9 mouse cellular contexts compared by ENCODE assay signal in the genomic region with DNA sequence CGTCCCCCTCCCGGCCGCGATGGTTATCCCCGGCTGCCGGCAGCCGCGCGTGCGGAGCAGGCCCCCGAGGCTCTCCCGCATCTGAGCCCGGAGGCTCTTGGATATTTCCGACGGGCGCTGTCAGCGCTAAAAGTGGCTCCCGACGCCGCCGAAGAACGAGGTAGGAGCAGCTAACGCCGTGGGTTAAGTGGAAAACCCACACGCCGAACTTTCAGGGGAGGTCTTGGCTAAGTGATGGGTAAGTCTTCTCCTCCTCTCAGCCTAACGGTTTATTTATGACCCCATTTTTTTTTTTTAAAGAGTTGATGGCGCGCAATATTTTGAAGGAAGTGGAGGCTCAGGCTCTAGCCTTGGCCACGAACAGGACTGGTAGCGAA. TPM values are rescaled to one million over a fixed set of nuclear protein-coding genes. Genes with fewer than 3 reads are reported as not detected.
DNase-seq lines count a peak whose midpoint lies in the region; ATAC-seq and TF ChIP-seq lines count a peak whose summit lies in the region.
"Had no signal": no experiment of that assay in that cellular context is flagged by ENCODE, and none has a peak within 500 bp of the region (broad histone marks: within the 10 kb centered on the region; RNA-seq: fewer than 3 reads in every experiment).

No protein-coding gene starts in this region.

- H3K27me3 ChIP-seq in kidney, embryonic 14.5 days (ENCODE audit: control insufficient read depth, insufficient read depth, low read length) = no peaks in the 10 kb centered on the region
- no peaks in the 10 kb centered on the region for H3K27me3 ChIP-seq in hindbrain, embryonic 13.5 days
- H3K27me3 ChIP-seq in midbrain, embryonic 13.5 days = no peaks in the 10 kb centered on the region

- H3K9me3 ChIP-seq in kidney, embryonic 14.5 days (ENCODE audit: control insufficient read depth, low read length) = no peaks in the 10 kb centered on the region
- H3K9me3 ChIP-seq in hindbrain, embryonic 13.5 days = no peaks in the 10 kb centered on the region
- H3K9me3 ChIP-seq in midbrain, embryonic 13.5 days = no peaks in the 10 kb centered on the region

- WGBS in kidney, embryonic 14.5 days = under 1% methylated on average over 31 of the region's 31 CpGs
- 0% methylated on average over 31 of the region's 31 CpGs for WGBS in bone marrow, adult 2 months
- WGBS in hindbrain, embryonic 13.5 days = under 1% methylated on average over 31 of the region's 31 CpGs
- under 1% methylated on average over 31 of the region's 31 CpGs for WGBS in midbrain, embryonic 13.5 days

- ATAC-seq in kidney, embryonic 14.5 days (ENCODE audit: low FRiP score, low TSS enrichment) = no peak
- ATAC-seq in hindbrain, embryonic 13.5 days (ENCODE audit: low FRiP score) = no peak; the same call in 1 of the 2 replicates
- no peak for ATAC-seq in midbrain, embryonic 13.5 days

- H3K9ac ChIP-seq in kidney, embryonic 14.5 days (ENCODE audit: low read depth, low read length) = peak overlapping the region; percentile 83
- peak overlapping the region; percentile 77 for H3K9ac ChIP-seq in hindbrain, embryonic 13.5 days
- H3K9ac ChIP-seq in midbrain, embryonic 13.5 days (replicated peaks) = peak overlapping the region; percentile 76

- no peak overlapping the region for H3K27ac ChIP-seq in kidney, embryonic 14.5 days (ENCODE audit: low read depth, low read length)
- H3K27ac ChIP-seq in bone marrow, adult 2 months (ENCODE audit: control insufficient read depth, insufficient read depth, low read depth, low read length, poor library complexity) = peak overlapping the region; percentile 72
- peak overlapping the region; percentile 64 for H3K27ac ChIP-seq in hindbrain, embryonic 13.5 days
- H3K27ac ChIP-seq in midbrain, embryonic 13.5 days = no peak overlapping the region

- H3K36me3 ChIP-seq in kidney, embryonic 14.5 days (ENCODE audit: control insufficient read depth, insufficient read depth, low read length) = peaks cover 31% of the 10 kb centered on the region
- peaks cover 31% of the 10 kb centered on the region for H3K36me3 ChIP-seq in hindbrain, embryonic 13.5 days
- H3K36me3 ChIP-seq in midbrain, embryonic 13.5 days = peaks cover 23% of the 10 kb centered on the region

- H3K4me1 ChIP-seq in kidney, embryonic 14.5 days (ENCODE audit: control insufficient read depth, insufficient read depth, low read length) = peaks cover 23% of the 10 kb centered on the region
- H3K4me1 ChIP-seq in bone marrow, adult 2 months (ENCODE audit: control insufficient read depth, insufficient read depth, low read length) = peaks cover 1% of the 10 kb centered on the region; the same call in 1 of the 2 replicates
- peaks cover 46% of the 10 kb centered on the region for H3K4me1 ChIP-seq in hindbrain, embryonic 13.5 days (replicated peaks)
- H3K4me1 ChIP-seq in midbrain, embryonic 13.5 days (replicated peaks) = peaks cover 36% of the 10 kb centered on the region

- H3K4me2 ChIP-seq in kidney, embryonic 14.5 days (replicated peaks; ENCODE audit: low read depth, low read length) = peak overlapping the region; percentile 95
- peak overlapping the region; percentile 99 for H3K4me2 ChIP-seq in hindbrain, embryonic 13.5 days
- peak overlapping the region; percentile 95 for H3K4me2 ChIP-seq in midbrain, embryonic 13.5 days (replicated peaks)

- TF ChIP-seq POLR2A in bone marrow, adult 2 months (IDR thresholded peaks at IDR 0.05; ENCODE audit: borderline replicate concordance, control insufficient read depth, low read depth, low read length) = no peak

- DNase-seq in kidney, adult 9 months = no peak
- DNase-seq in layer of hippocampus, adult 9-10 months (ENCODE audit: low spot score) = no peak
- no peak for DNase-seq in spleen, postnatal 14 days (ENCODE audit: low spot score in 2 of 2)
- no peak for DNase-seq in frontal cortex, postnatal 14 days (ENCODE audit: low spot score in 2 of 2)

- H3K4me3 ChIP-seq in kidney, embryonic 14.5 days (ENCODE audit: low read length) = peak overlapping the region; percentile 92
- H3K4me3 ChIP-seq in bone marrow, adult 2 months (replicated peaks; ENCODE audit: control insufficient read depth, low read depth, low read length) = peak overlapping the region; percentile 91
- peak overlapping the region; percentile 59 for H3K4me3 ChIP-seq in hindbrain, embryonic 13.5 days
- peak overlapping the region; percentile 73 for H3K4me3 ChIP-seq in midbrain, embryonic 13.5 days (replicated peaks)

- no peak for TF ChIP-seq CTCF in bone marrow, adult 2 months (IDR thresholded peaks at IDR 0.05; ENCODE audit: control insufficient read depth, insufficient read depth, low read length)

RNA-seq across cellular contexts. Expression of a gene that starts 0.4 kb away (rescaled TPM):
- polyA plus RNA-seq in kidney, embryonic 14.5 days (2014; fragmentation: Nextera tagmentation; extraction: Ambion mirVana) = 43.3 and 44.0 TPM in 2 replicates
- 14.3 and 14.5 TPM in 2 replicates for polyA plus RNA-seq in bone marrow, adult 2 months (2011; ENCODE audit: insufficient read depth, insufficient read length, low replicate concordance, missing spikeins)
- 28.7 and 33.5 TPM in 2 replicates for polyA plus RNA-seq in hindbrain, embryonic 13.5 days (2015; fragmentation: Nextera tagmentation; extraction: Ambion mirVana)
- 33.8 and 36.2 TPM in 2 replicates for polyA plus RNA-seq in midbrain, embryonic 13.5 days (2015; fragmentation: Nextera tagmentation; extraction: Ambion mirVana)

RNA-seq across cellular contexts. Expression of a gene that starts 0.4 kb away (rescaled TPM):
- 75.2 and 82.3 TPM in 2 replicates for polyA plus RNA-seq in kidney, embryonic 14.5 days (2014; fragmentation: Nextera tagmentation; extraction: Ambion mirVana)
- 24.4 and 25.9 TPM in 2 replicates for polyA plus RNA-seq in bone marrow, adult 2 months (2011; ENCODE audit: insufficient read depth, insufficient read length, low replicate concordance, missing spikeins)
- 77.4 and 79.2 TPM in 2 replicates for polyA plus RNA-seq in hindbrain, embryonic 13.5 days (2015; fragmentation: Nextera tagmentation; extraction: Ambion mirVana)
- polyA plus RNA-seq in midbrain, embryonic 13.5 days (2015; fragmentation: Nextera tagmentation; extraction: Ambion mirVana) = 66.3 and 68.8 TPM in 2 replicates

RNA-seq across cellular contexts. Expression of a gene that starts 12.4 kb away (rescaled TPM):
- polyA plus RNA-seq in kidney, embryonic 14.5 days (2014; fragmentation: Nextera tagmentation; extraction: Ambion mirVana) = 2.9 and 3.6 TPM in 2 replicates
- 1.6 TPM in 1 of 2 replicates, not detected in the other for polyA plus RNA-seq in bone marrow, adult 2 months (2011; ENCODE audit: insufficient read depth, insufficient read length, low replicate concordance, missing spikeins)
- polyA plus RNA-seq in hindbrain, embryonic 13.5 days (2015; fragmentation: Nextera tagmentation; extraction: Ambion mirVana) = 0.25 TPM in 2 replicates
- polyA plus RNA-seq in midbrain, embryonic 13.5 days (2015; fragmentation: Nextera tagmentation; extraction: Ambion mirVana) = 0.19 TPM in 1 of 2 replicates, not detected in the other
- polyA plus RNA-seq: thymus, postnatal 0 days had no signal

RNA-seq across cellular contexts. Expression of a gene that starts 15.4 kb away (rescaled TPM):
- polyA plus RNA-seq in kidney, embryonic 14.5 days (2014; fragmentation: Nextera tagmentation; extraction: Ambion mirVana) = 0.08 and 0.39 TPM in 2 replicates
- 2.8 and 6.5 TPM in 2 replicates for polyA plus RNA-seq in bone marrow, adult 2 months (2011; ENCODE audit: insufficient read depth, insufficient read length, low replicate concordance, missing spikeins)
- 0.43 and 0.56 TPM in 2 replicates for polyA plus RNA-seq in hindbrain, embryonic 13.5 days (2015; fragmentation: Nextera tagmentation; extraction: Ambion mirVana)
- 0.22 and 0.28 TPM in 2 replicates for polyA plus RNA-seq in midbrain, embryonic 13.5 days (2015; fragmentation: Nextera tagmentation; extraction: Ambion mirVana)

RNA-seq across cellular contexts. Expression of a gene that starts 19.9 kb away (rescaled TPM):
- polyA plus RNA-seq in kidney, embryonic 14.5 days (2014; fragmentation: Nextera tagmentation; extraction: Ambion mirVana) = 0.23 TPM in 1 of 2 replicates, not detected in the other
- 34.1 and 77.0 TPM in 2 replicates for polyA plus RNA-seq in bone marrow, adult 2 months (2011; ENCODE audit: insufficient read depth, insufficient read length, low replicate concordance, missing spikeins)
- 0.32 and 0.74 TPM in 2 replicates for polyA plus RNA-seq in hindbrain, embryonic 13.5 days (2015; fragmentation: Nextera tagmentation; extraction: Ambion mirVana)
- polyA plus RNA-seq in midbrain, embryonic 13.5 days (2015; fragmentation: Nextera tagmentation; extraction: Ambion mirVana) = 0.26 TPM in 1 of 2 replicates, not detected in the other

Comparison
In these comparisons a context has a peak if more than half of its experiments do, and no peak if none do; other contexts are left out.
1. H3K27ac ChIP-seq: peak in bone marrow, adult 2 months (single experiment) and hindbrain, embryonic 13.5 days (single experiment); none in kidney, embryonic 14.5 days (single experiment) and midbrain, embryonic 13.5 days (single experiment).
2. Peak in every context shown above with its lines, with median percentiles within 50 percentile points of each other: H3K4me2 ChIP-seq, H3K4me3 ChIP-seq and H3K9ac ChIP-seq.